Comparison of ENCODE assay signal across 8 mouse cellular contexts in genomic region chr4:149979819-149980308, GRCm38 (mm10). TPM values are rescaled to one million over a fixed set of nuclear protein-coding genes. Genes with fewer than 3 reads are reported as not detected.
DNase-seq lines count a peak whose midpoint lies in the region; ATAC-seq and TF ChIP-seq lines count a peak whose summit lies in the region.

No protein-coding gene starts in this region.

- peaks cover 13% of the 10 kb centered on the region; the same call in 1 of the 2 replicates for H3K27me3 ChIP-seq in E14TG2a.4 (ENCODE audit: insufficient read depth, low read length)
- no peaks in the 10 kb centered on the region for H3K27me3 ChIP-seq in forebrain, embryonic 11.5 days (ENCODE audit: control insufficient read depth, insufficient read depth, low read length)
- H3K27me3 ChIP-seq in heart, postnatal 0 days (ENCODE audit: control insufficient read depth, insufficient read depth, low read length), result no peaks in the 10 kb centered on the region
- no peaks in the 10 kb centered on the region for H3K27me3 ChIP-seq in liver, embryonic 15.5 days
- H3K27me3 ChIP-seq in neural tube, embryonic 12.5 days (replicated peaks), result 0 out of 2 replicates have a peak, but pooled peaks cover 6% of the 10 kb centered on the region

- peak overlapping the region; percentile 60 for H3K4me2 ChIP-seq in forebrain, embryonic 11.5 days (ENCODE audit: low read depth, low read length, severe bottlenecking)
- peak overlapping the region; percentile 51 for H3K4me2 ChIP-seq in heart, postnatal 0 days (ENCODE audit: low read depth, low read length)
- H3K4me2 ChIP-seq in liver, embryonic 15.5 days, result peak overlapping the region; percentile 32
- H3K4me2 ChIP-seq in neural tube, embryonic 12.5 days (replicated peaks), result peak overlapping the region; percentile 52

- ATAC-seq in forebrain, embryonic 11.5 days (replicated peaks; ENCODE audit: low FRiP score), result peak; percentile 51; the same call in 1 of the 2 replicates
- peak; percentile 54; the same call in 1 of the 2 replicates for ATAC-seq in heart, postnatal 0 days (ENCODE audit: insufficient read depth, low read depth)
- ATAC-seq in liver, embryonic 15.5 days (ENCODE audit: insufficient read depth), result no peak
- ATAC-seq in neural tube, embryonic 12.5 days (ENCODE audit: low FRiP score, low read depth), result peak; percentile 61

- WGBS in forebrain, embryonic 11.5 days, result 4% methylated on average over 12 of the region's 12 CpGs
- whole genome bisulfite sequencing in heart, postnatal 0 days, result 5% methylated on average over 12 of the region's 12 CpGs
- WGBS in liver, embryonic 15.5 days (ENCODE audit: insufficient replicate concordance), result 12% methylated on average over 12 of the region's 12 CpGs
- 5% methylated on average over 12 of the region's 12 CpGs for WGBS in neural tube, embryonic 12.5 days

- no peak for TF ChIP-seq EP300 in heart, postnatal 0 days (IDR thresholded peaks at IDR 0.05; ENCODE audit: low read depth)

- no peaks in the 10 kb centered on the region for H3K9me3 ChIP-seq in E14TG2a.4 (ENCODE audit: low read length)
- H3K9me3 ChIP-seq in forebrain, embryonic 11.5 days (ENCODE audit: control insufficient read depth, low read length), result no peaks in the 10 kb centered on the region
- H3K9me3 ChIP-seq in heart, postnatal 0 days (replicated peaks; ENCODE audit: control insufficient read depth, low read length), result no peaks in the 10 kb centered on the region
- no peaks in the 10 kb centered on the region for H3K9me3 ChIP-seq in liver, embryonic 15.5 days (replicated peaks)
- H3K9me3 ChIP-seq in neural tube, embryonic 12.5 days, result no peaks in the 10 kb centered on the region

- H3K4me1 ChIP-seq in E14TG2a.4 (replicated peaks; ENCODE audit: low read depth, low read length), result peaks cover 30% of the 10 kb centered on the region
- H3K4me1 ChIP-seq in forebrain, embryonic 11.5 days (replicated peaks; ENCODE audit: control insufficient read depth, insufficient read depth, low read length), result 0 out of 2 replicates have a peak, but pooled peaks cover 4% of the 10 kb centered on the region
- peaks cover 13% of the 10 kb centered on the region for H3K4me1 ChIP-seq in heart, postnatal 0 days (ENCODE audit: control insufficient read depth, insufficient read depth)
- H3K4me1 ChIP-seq in liver, embryonic 15.5 days (replicated peaks), result peaks cover 26% of the 10 kb centered on the region
- peaks cover 22% of the 10 kb centered on the region for H3K4me1 ChIP-seq in neural tube, embryonic 12.5 days

- no peak overlapping the region for H3K4me3 ChIP-seq in E14TG2a.4 (replicated peaks; ENCODE audit: low read length)
- H3K4me3 ChIP-seq in forebrain, embryonic 11.5 days (ENCODE audit: low read depth, low read length), result peak overlapping the region; percentile 7; the same call in 1 of the 2 replicates
- peak overlapping the region; percentile 11; the same call in 1 of the 2 replicates for H3K4me3 ChIP-seq in heart, postnatal 0 days (ENCODE audit: low read depth, low read length)
- no peak overlapping the region for H3K4me3 ChIP-seq in liver, embryonic 15.5 days (replicated peaks)
- H3K4me3 ChIP-seq in neural tube, embryonic 12.5 days, result no peak overlapping the region

- H3K9ac ChIP-seq in forebrain, embryonic 11.5 days (ENCODE audit: low read length), result peak overlapping the region; percentile 45
- H3K9ac ChIP-seq in heart, postnatal 0 days (replicated peaks; ENCODE audit: low read depth, low read length), result no peak overlapping the region
- H3K9ac ChIP-seq in liver, embryonic 15.5 days, result no peak overlapping the region
- peak overlapping the region; percentile 39 for H3K9ac ChIP-seq in neural tube, embryonic 12.5 days

- no peak overlapping the region for H3K27ac ChIP-seq in forebrain, embryonic 11.5 days (ENCODE audit: low read depth, low read length)
- no peak overlapping the region for H3K27ac ChIP-seq in heart, postnatal 0 days (ENCODE audit: low read depth)
- H3K27ac ChIP-seq in liver, embryonic 15.5 days (replicated peaks), result no peak overlapping the region
- H3K27ac ChIP-seq in neural tube, embryonic 12.5 days, result no peak overlapping the region

- H3K36me3 ChIP-seq in E14TG2a.4 (ENCODE audit: insufficient read depth, low read length), result peaks cover 9% of the 10 kb centered on the region; the same call in 1 of the 2 replicates
- no peaks in the 10 kb centered on the region for H3K36me3 ChIP-seq in forebrain, embryonic 11.5 days (ENCODE audit: control insufficient read depth, insufficient read depth, low read length)
- peaks cover 32% of the 10 kb centered on the region for H3K36me3 ChIP-seq in heart, postnatal 0 days (replicated peaks; ENCODE audit: control insufficient read depth, insufficient read depth, low read length)
- H3K36me3 ChIP-seq in liver, embryonic 15.5 days (replicated peaks), result peaks cover 25% of the 10 kb centered on the region
- H3K36me3 ChIP-seq in neural tube, embryonic 12.5 days, result no peaks in the 10 kb centered on the region

- peak; percentile 82 for DNase-seq in c-Kit-positive CD71-negative TER-119-negative erythroid progenitor cells, embryonic 14.5 days (ENCODE audit: low read depth)
- peak; percentile 93 for DNase-seq in forebrain, embryonic 11.5 days (ENCODE audit: low spot score)
- no peak for DNase-seq in heart, postnatal 0 days (ENCODE audit: low spot score)
- DNase-seq in kidney, postnatal 36 days, result peak; percentile 86 to 92
- peak; percentile 89 for DNase-seq in testis, postnatal 10 days (ENCODE audit: low spot score)

- TF ChIP-seq CTCF in E14TG2a.4 (conservative IDR thresholded peaks at IDR 0.05; ENCODE audit: low read length), result peak; percentile 99
- peak; percentile 92 for TF ChIP-seq CTCF in heart, postnatal 0 days (IDR thresholded peaks at IDR 0.05; ENCODE audit: low read depth)

RNA-seq across cellular contexts. Expression of gene Spsb1, which starts 25.0 kb away (rescaled TPM):
- polyA plus RNA-seq in forebrain, embryonic 11.5 days (2014; fragmentation: Nextera tagmentation; extraction: Ambion mirVana), result 7.5 and 7.8 TPM in 2 replicates
- total RNA-seq in heart, postnatal 0 days (2014; rRNA removed; ENCODE audit: low replicate concordance), result 13.2 and 19.3 TPM in 2 replicates
- polyA plus RNA-seq in heart, postnatal 0 days (2015; fragmentation: Nextera tagmentation; extraction: Ambion mirVana), result 14.4 and 15.2 TPM in 2 replicates
- polyA plus RNA-seq in liver, embryonic 15.5 days (2015; fragmentation: Nextera tagmentation; extraction: Ambion mirVana), result 0.61 and 0.77 TPM in 2 replicates
- 17.3 and 19.1 TPM in 2 replicates for polyA plus RNA-seq in neural tube, embryonic 12.5 days (2016; fragmentation: Nextera tagmentation; extraction: Ambion mirVana)

RNA-seq across cellular contexts. Expression of gene H6pd, which starts 29.0 kb away (rescaled TPM):
- polyA plus RNA-seq in forebrain, embryonic 11.5 days (2014; fragmentation: Nextera tagmentation; extraction: Ambion mirVana), result 2.1 and 2.5 TPM in 2 replicates
- total RNA-seq in heart, postnatal 0 days (2014; rRNA removed; ENCODE audit: low replicate concordance), result 25.7 and 35.2 TPM in 2 replicates
- 7.1 and 7.3 TPM in 2 replicates for polyA plus RNA-seq in heart, postnatal 0 days (2015; fragmentation: Nextera tagmentation; extraction: Ambion mirVana)
- 16.9 and 21.5 TPM in 2 replicates for polyA plus RNA-seq in liver, embryonic 15.5 days (2015; fragmentation: Nextera tagmentation; extraction: Ambion mirVana)
- 3.3 and 4.0 TPM in 2 replicates for polyA plus RNA-seq in neural tube, embryonic 12.5 days (2016; fragmentation: Nextera tagmentation; extraction: Ambion mirVana)

Comparison
In these comparisons a context has a peak if more than half of its experiments do, and no peak if none do; other contexts are left out.
1. H3K4me3 ChIP-seq: peak in forebrain, embryonic 11.5 days (single experiment) and heart, postnatal 0 days (single experiment); none in E14TG2a.4 (single experiment), liver, embryonic 15.5 days (single experiment) and neural tube, embryonic 12.5 days (single experiment).
2. H3K9ac ChIP-seq: peak in forebrain, embryonic 11.5 days (single experiment) and neural tube, embryonic 12.5 days (single experiment); none in heart, postnatal 0 days (single experiment) and liver, embryonic 15.5 days (single experiment).
3. Peak in every context shown above with its lines, with median percentiles within 50 percentile points of each other: H3K4me2 ChIP-seq.